Mouse (Mus musculus) bone marrow macrophage, adult 2 months (primary cell): ENCODE data around the gene Rnase9.

Experiments used
- CTCF ChIP-seq: IDR thresholded peaks from 2 replicates; pipeline ENCODE4 v1.5.1; 2012; ENCODE audit warnings: low read depth, mild to moderate bottlenecking, low read length, moderate library complexity
- POLR2A ChIP-seq: IDR thresholded peaks from 2 replicates; pipeline ENCODE4 v1.6.1; 2012; ENCODE audit warnings: mild to moderate bottlenecking, low read depth, low read length, borderline replicate concordance

DNA sequence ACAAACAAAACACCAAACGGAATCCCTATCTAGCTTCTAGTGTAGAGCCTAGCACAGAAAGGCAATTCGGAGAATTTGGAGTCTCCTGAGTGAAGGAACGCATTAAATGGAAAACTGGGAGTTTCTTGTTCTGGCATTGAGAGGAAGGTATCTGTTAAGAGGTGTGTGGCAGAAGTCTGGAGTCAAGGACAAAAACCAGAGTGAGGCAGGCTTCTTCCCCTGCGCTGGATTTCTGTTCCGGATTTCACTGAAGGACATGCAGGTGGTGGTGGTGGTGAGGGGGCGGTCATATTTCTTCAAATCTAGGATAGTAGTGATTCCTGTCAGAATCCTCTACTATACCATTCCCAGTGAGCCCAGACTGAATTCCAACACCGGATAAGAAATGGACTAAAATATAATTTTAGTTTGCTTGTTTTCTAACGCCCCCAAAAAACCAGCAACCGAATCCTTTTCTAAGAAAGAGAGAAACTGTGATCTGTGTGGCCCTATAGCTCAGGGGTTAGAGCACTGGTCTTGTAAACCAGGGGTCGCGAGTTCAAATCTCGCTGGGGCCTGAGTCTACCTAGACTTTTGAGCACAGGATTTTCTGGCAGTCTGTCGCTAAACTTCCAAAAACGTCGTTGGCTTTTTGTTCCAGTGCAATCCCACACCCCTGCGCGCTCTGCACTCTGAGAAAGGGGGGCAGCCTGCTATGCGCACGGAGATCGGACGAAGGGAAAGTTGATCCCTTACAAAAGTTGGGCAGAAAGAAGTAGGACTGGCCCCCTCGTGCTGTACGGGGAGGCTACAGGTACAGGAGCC is 46.7 kb upstream of the Rnase9 start:
- TF ChIP-seq POLR2A (no peak), CTCF (0 out of 2 replicates have a peak, but pooled peaks have one; percentile 14)
